Comparison of ENCODE assay signal across 8 mouse cellular contexts in genomic region chr17:83267202-83268128, GRCm38 (mm10). TPM values are rescaled to one million over a fixed set of nuclear protein-coding genes. Genes with fewer than 3 reads are reported as not detected.
DNase-seq lines count a peak whose midpoint lies in the region.

No protein-coding gene starts in this region.

- no peaks in the 10 kb centered on the region for H3K36me3 ChIP-seq in midbrain, embryonic 10.5 days

- H3K4me3 ChIP-seq in midbrain, embryonic 10.5 days: peak overlapping the region; percentile 37

- H3K27ac ChIP-seq in midbrain, embryonic 10.5 days (replicated peaks): no peak overlapping the region

- DNase-seq in adrenal gland, adult (ENCODE audit: inconsistent age in 2 of 2, low spot score in 1 of 2): peak; percentile 81 to 93
- no peak for DNase-seq in adrenal gland, postnatal 4 days (ENCODE audit: low spot score in 2 of 2)
- peak; percentile 84 for DNase-seq in embryo, embryonic 10 days (ENCODE audit: low spot score)
- DNase-seq in heart, adult 11 months: peak; percentile 99
- peak; percentile 72 for DNase-seq in kidney, adult 11 months
- DNase-seq in left cerebral cortex, postnatal 4 days: peak; percentile 48
- DNase-seq in midbrain, embryonic 10.5 days (ENCODE audit: low spot score): peak; percentile 61
- DNase-seq in spleen, adult 12 weeks (ENCODE audit: low spot score): peak; percentile 62

- intact Hi-C loops in left cerebral cortex, postnatal 4 days (cut with DNase I): loop anchor here (5.0 kb wide), 1 partner anchor 585 kb away; no protein-coding TSS in a partner anchor

- H3K4me1 ChIP-seq in midbrain, embryonic 10.5 days: peaks cover 5% of the 10 kb centered on the region; the same call in 1 of the 2 replicates

- peaks cover 12% of the 10 kb centered on the region; the same call in 1 of the 2 replicates for H3K27me3 ChIP-seq in midbrain, embryonic 10.5 days (ENCODE audit: low read depth, poor library complexity, severe bottlenecking)

- H3K9me3 ChIP-seq in midbrain, embryonic 10.5 days (replicated peaks): no peaks in the 10 kb centered on the region

- 61% methylated on average over 23 of the region's 23 CpGs for WGBS in midbrain, embryonic 10.5 days

RNA-seq across cellular contexts. Expression of gene Pkdcc, which starts 52.4 kb away (rescaled TPM):
- 100 to 1,000 TPM; 165 to 175 TPM for total RNA-seq in adrenal gland, postnatal 4 days (2021)
- 10 to 100 TPM; 22.1 to 25.2 TPM for total RNA-seq in left cerebral cortex, postnatal 4 days (2021)
- 4.9 and 6.0 TPM in 2 replicates for polyA plus RNA-seq in midbrain, embryonic 10.5 days (2016; fragmentation: Nextera tagmentation; extraction: Ambion mirVana)

Comparison
In these comparisons a context has a peak if more than half of its experiments do, and no peak if none do; other contexts are left out.
1. DNase-seq: peak in adrenal gland, adult (2 of 2), embryo, embryonic 10 days (single experiment), heart, adult 11 months (single experiment), kidney, adult 11 months (single experiment), left cerebral cortex, postnatal 4 days (single experiment), midbrain, embryonic 10.5 days (single experiment) and spleen, adult 12 weeks (single experiment); none in adrenal gland, postnatal 4 days (0 of 2).
2. RNA of gene Pkdcc, which starts 52.4 kb away (total RNA-seq): 165 to 175 TPM in adrenal gland, postnatal 4 days; 22.1 to 25.2 TPM in left cerebral cortex, postnatal 4 days; every median in the first group is over 4 times any median in the second.